Mouse (Mus musculus) T-helper 1 cell (primary cell): ENCODE measurements at regions not wholly inside any gene's neighbourhood (a gene's known extent, or its start where the extent isn't known, plus 50 kb on each side); places are given as distances from the start of the nearest gene placed in this dataset.

Experiments
- in situ Hi-C: fragments of 300-600 bp; cut with MboI, MseI; formaldehyde crosslinking; loops from one replicate; pipeline ENCODE4 v1.15.1; 2025; ENCODE audit warnings: high pct_unique_total_duplicates

DNA sequence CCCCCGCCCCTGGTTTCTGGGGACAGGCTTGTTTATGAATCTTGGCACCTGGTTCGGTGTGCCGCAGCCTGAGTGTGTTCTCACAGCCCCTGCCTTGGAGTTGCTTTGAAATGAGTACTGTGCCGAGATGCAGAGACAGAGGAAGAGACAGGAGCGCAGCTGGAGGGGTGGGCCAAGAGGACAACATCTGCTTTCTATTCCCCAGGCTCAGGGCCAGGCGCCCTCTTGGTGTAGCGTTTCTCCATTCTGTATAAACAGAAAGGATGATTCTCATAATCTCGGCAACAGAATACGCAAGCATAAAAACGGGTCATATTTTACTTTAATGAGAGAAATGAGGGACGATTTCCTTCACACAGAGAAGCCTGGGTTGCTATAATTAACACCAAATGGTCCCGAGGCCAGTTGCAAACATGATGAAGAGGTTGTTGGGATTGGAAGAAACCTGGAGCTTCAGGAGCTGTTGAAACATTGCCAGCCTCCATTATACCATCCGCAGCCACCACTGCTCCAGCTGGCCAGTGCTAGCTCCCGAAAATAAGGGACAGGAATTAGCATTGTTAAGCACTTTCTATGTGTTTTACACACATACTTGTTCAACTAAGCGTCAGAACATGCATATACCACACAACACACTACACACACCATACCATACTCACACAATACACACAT lies 236.4 kb downstream of the Gm12728 start:
- in situ Hi-C loops, result no loop called here

DNA sequence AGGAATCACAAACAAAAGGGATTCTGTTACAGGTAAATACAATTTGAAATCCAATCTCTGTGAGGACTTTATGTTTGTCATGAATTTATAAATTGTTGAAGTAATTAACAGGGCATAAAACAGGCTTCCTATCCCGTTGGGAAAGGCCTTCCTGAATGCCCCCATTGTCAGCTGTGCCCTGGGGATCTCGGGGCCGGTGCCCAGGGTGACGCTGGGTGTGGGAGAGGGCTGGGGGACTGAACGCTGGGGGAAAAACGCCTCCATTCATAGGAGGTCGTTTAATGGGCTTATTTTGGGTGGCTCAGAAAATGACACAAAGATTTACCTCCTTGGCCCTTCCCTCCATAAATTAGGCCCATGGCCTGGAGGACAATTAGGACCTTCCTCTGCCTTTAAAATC lies 250.7 kb downstream of the Gm12728 start:
- in situ Hi-C loops, result no loop called here

DNA sequence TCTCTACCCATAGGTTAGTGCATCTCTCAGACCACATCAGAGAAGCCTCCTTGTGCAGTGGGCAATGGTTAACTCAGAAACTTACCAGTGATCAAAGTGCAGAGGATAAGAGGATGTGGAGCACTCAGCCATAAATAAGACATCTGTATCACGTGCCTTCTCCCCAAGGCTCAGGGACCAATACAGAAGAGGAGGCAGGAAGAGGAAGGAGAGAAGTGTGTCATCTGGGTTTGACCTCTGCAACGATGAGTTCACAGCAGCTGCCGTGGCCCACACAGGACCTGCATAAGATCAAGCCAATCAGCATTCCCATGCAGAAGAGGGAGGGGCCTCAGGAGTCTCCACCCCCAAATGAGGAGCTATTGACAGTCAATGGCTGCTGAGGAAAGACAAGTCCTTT lies 252.8 kb downstream of the Gm12728 start:
- in situ Hi-C loops, result no loop called here

DNA sequence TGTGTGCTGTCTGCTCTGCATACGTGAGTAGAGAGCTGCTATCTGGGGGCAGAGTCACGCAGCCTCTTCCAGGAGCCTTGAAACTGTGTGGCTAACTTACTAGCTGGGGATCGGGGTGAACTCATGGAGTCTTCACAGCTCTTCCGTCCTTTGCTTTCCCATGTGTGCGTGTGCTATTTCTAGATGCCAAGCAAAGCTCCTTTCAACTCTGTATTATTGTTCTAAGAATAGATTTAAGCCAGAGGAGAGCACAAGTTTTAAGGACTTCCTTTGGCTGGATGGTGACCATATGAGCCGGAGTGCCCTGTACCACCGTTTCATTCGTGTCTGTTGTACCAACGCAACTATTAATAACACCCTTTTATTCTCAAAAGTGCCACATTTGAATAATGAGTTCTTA lies 254.0 kb downstream of the Gm12728 start:
- in situ Hi-C loops, result no loop called here

DNA sequence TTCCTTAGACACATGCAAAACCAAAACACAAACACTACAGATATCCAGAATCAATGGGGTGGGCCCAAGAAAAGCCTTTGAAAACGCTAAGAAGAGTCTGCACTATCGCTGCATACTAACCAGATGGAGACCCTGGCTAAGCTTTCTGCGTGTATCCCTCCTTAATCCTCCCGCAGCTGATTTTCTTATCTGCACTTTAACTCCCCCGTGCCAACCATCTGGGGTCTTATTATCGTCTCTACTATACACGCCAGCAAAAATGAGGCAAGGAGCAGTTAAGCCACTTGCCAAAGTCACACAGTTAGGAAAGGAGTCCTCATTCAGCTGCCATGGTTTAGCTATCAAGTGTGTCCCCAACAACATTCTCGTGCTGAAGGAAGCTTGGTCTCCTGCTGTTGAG lies 258.4 kb downstream of the Gm12728 start:
- in situ Hi-C loops, result no loop called here

DNA sequence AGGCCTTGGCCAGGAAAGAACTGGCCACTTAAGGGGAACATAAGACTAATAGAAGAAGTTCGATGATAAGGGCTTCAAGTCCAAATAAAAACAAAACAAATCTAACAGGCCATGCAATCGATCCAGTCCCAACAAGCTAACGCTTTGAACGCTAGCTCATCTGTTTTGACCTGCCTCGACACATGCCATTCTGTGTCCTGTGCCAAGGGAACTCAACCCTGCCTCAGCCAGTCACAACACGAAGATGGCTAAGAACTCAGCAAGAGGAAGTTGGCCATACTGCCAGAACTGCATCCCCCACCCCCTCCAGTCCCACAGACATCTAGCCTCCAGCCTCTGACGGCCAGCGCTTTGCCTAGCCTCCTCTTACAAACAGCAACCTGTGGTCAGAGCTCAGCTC lies 259.1 kb downstream of the Gm12728 start:
- in situ Hi-C loops, result no loop called here

DNA sequence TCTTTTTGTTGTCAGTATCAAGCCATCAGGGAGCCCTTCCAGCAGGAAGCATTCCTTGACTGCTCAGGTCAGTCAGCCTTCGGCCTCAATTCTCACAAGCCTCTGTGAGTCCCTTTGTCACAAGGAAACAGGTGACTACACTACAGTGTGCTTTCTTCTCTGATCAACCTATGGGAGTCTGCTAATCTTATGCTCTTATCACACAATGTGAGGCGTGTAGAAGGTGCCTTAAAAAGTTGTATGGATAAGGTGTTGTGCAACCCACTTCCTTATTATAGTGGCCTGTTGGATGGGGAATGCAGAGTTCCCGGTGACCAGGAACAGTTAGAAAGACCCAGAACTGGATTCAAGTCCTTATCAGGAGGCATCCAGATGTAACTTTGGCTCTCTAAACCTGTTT lies 260.2 kb downstream of the Gm12728 start:
- in situ Hi-C loops, result no loop called here

DNA sequence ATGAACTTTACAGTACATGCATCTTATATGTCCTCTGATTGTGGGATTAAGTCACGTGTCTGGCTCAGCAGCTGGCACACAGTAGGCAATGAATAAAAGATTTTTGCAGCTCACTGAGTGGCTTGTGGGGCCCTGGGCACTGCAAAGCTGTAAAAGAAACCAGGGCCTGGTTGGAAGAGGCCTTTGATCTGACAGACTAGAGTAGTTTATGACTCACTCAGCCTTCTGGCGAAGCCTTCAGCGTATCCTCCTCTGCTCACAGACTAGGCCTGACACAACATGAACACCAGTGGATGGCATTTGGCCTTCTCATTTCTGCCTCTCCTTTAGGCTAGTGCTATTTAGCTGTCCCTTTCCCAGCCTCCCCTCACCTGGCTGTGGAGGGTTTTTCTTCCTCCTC lies 260.6 kb downstream of the Gm12728 start:
- in situ Hi-C loops, result no loop called here

DNA sequence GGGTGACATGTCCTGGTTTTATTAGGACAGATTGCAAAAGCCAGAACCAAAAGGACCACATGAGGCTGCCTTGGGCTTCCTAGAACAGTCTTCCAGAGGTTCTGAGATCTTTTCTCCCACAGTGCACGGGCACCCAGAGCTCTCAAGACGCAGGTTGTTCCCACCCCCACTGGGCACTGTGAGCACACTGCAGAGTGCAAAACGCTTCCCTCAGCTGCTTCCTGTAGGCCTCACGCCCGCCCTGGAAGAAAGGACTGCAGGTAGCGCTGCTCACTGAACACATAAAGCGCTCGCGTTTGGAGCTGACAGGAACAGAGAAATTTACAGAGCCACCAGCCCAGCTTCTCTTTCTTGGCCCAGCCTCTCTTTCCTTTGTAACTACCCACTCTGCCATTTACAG lies 262.5 kb upstream of the Usp24 start:
- in situ Hi-C loops, result no loop called here

DNA sequence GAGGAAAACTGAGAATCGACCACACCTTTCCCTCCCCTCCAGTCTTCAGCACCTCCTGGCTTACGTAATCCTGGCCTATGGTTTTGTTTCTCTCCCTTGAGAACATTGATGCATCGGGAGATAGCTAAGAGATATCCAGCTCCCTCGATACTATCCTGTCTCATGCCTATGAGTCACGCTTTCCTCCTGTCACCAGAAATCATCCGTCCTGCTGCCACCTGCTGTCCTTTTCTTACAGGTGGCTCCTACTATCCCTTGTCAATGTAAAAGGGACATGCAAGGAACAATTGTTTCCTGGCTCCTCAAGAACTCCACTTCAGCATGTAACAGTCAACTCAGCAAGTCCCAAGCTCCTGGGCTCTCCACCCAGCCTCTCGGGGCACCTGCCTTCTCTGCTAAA lies 261.7 kb upstream of the Usp24 start:
- in situ Hi-C loops, result no loop called here

DNA sequence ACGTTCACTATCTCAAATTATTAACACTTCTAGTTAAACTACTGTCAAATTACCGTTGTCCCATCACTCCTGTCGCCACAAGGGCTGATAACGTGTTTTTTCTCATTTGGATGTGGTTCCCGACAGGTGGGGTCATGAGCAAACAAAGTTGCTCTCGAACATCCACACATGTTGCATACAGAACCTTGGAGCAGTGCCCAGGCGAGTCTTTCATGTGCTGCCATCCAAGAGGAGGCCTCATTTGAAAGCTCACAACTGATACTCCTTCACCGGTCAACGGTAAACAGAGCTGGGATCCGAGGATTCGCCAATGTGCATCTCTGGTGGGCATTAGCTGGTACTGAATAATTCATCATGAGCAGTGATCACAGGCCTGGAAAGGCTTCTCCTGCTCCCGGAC lies 253.4 kb upstream of the Usp24 start:
- in situ Hi-C loops, result no loop called here

DNA sequence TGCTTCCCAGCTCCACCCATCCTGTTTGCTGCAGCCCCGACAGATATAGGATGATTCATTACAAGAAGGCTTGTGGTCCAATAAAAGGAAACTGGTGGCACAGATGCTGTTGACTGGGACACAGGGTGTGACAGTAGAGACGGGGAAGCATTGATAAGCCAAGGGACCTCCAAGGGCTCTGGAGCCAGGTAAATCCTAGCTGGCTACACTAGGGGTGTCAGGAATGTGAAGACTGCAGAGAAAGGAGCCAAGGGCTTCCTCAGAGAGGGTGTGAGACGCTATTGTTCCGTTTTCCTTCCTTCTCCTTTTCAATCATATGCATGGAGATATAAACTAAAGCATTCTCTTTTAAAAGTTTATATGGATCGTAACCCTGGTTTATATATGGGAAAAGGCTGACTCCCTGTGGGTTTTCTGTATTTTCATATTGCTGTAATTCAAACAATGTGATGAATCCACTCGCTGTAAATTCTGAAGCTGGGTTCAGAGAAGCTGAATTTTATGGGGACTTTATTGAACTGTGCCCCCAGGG lies 252.1 kb upstream of the Usp24 start:
- in situ Hi-C loops, result no loop called here

DNA sequence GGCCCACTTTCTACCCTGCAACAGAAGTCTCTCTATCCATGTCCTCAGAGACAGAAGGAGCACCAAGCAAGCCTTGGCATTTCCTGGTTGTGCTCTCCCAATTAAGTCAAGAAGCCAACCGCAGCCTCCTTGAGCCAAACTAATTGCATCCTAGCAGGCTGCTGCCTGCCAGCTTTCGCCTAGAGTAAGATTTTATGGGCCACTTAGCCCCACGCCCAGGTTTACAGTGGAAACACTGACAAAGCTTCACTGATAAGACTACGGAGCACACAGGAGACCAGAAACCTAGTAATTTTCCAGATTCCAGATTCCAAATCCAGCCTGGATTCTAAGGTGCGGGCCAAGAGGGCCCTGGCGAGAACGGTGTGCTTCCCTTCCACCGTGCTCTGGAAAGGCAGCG lies 249.0 kb upstream of the Usp24 start:
- in situ Hi-C loops, result no loop called here

DNA sequence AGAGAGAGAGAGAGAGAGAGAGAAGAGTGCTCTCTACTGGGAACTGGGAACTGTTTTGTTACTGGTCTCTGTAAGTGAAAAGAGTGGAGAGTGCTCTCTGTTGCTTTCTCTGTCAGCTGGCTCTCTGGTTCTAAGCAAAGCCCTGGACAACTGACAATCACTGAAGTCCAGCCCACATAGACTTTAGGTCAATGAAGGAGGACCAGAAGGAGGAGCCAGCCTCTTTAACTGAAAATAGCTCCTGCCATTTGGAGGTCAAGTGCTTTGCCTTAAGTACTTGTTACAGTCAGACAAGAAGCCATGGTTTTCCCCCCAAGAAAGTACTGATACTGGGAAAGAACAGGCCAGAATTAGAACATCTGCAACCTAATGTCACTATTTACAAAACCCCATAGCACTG lies 232.5 kb upstream of the Usp24 start:
- in situ Hi-C loops, result no loop called here

DNA sequence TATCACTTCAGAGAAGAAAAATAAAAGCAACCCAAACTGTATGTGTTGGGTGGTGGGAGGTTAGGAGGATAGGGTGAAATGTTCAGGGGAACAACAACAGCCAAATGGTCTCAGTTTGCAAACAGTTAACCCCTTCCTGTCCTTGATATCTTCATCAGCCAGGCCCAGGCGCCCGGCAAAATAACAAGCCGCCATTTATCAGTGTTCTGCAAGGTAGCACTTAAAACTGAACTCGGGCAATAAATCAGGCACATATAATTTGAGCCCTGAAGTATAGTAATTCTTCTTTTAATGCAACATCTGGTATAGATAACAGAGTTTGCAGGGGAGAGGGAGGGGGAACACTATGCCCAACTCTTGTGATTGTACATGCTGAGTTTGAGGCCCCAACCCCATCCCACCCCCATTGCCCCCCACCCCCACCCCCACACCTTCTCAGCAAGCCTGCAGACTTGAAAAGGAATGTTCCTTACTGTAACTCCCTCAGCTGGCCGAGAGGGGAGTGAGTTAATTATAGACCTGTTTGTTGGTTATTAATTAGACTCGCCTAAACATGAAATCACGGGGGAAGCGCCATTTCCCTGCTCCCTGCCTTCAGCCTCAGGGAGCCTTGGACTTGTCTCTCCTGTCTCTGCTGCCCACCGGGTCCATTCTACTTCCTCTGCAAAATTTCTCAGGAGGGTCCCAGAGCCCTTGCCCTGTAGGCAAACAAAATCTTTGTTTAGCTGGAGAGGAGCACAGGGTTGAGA lies 223.9 kb upstream of the Usp24 start:
- in situ Hi-C loops, result loop anchor here (10.0 kb wide), 1 partner anchor 947 kb away; no protein-coding TSS in a partner anchor

DNA sequence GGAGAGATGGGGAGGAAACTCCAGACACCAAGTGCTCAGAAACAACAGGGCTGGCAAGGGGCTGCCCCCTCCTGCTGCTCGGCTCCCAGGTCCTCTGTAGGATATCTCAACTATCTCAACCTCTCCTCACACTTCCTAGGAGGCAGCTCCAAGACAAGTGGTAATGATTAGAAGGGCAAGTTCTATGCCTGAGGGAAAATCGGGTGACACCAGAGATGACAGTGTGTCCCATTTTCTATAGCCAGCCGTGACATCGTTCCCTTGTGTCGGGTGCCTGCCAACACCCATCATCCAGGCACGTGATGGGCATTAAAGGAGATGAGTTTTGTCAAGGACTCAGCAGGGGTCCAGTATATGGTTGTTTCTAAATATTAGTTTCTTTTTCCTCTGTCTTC lies 223.3 kb upstream of the Usp24 start:
- in situ Hi-C loops, result loop anchor here (10.0 kb wide), 1 partner anchor 948 kb away; no protein-coding TSS in a partner anchor

DNA sequence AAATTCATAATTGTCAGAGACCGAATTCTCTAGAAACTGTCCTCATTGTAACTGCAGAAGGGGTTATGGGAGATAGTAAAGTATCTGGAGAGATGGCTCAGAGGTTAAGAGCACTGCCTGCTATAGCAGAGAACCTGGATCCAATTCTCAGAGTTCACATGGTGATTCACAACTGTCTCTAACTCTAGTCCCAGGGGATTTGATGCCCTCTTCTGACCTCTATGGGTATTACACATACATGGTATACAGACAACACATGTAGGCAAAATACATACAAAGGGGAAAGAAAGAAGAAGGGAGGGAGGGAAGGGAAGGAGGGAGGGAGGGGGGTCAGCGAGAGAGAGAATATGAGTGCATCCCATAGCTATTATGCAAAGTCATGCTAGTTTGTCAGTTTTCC lies 222.8 kb upstream of the Usp24 start:
- in situ Hi-C loops, result loop anchor here (10.0 kb wide), 1 partner anchor 948 kb away; no protein-coding TSS in a partner anchor

DNA sequence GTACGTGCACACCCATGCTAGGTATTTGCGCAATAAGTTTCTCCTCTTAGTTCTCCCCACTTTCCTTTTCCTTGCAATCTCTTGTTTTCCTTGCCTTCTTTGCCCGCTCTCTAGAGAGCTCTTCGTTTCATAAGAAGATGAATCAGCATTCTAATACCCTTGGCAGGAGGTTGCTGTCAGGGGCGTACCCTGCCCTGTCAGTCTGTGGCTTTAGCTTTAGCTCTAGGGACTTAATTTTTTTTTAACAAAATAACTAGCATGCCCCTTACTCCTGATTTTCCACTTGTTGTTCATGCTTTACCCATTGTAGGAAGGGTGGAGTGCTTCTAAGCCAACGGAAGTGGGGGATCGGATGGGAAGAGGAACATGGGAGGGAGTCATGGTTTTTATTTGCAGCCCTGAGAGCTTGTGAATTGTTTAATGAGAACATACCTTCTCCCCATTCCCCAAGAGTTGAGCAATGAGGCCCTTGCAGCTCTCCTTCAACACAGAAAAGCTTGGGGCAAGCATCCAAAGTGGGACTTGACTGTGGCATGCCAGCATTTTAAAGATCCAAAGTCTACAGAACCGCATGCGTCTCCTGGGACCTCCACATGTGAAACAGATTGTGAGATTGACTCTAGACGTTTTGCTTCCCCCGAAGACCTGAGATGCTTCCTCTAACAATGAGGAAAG lies 221.0 kb upstream of the Usp24 start:
- in situ Hi-C loops, result loop anchor here (10.0 kb wide), 1 partner anchor 950 kb away; no protein-coding TSS in a partner anchor

DNA sequence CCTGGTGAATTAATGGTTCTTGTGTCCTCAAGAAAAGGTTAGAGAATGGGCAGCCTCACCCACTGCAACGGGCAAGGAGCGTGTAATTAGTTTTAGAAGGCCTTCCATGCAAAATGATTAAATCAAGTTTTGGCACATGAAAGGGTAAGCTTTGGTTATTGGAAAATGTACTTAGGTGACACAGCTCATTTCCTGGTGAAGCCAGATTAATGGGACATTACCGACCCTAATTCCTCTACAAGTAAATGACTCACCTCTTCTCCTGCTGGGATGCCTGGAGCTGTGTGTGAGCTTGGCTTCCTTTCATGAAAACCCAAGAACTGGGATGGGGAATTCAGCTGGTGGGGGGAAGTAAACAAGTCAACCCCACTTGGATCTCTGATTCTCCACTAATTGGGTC lies 219.9 kb upstream of the Usp24 start:
- in situ Hi-C loops, result loop anchor here (10.0 kb wide), 1 partner anchor 951 kb away; no protein-coding TSS in a partner anchor

DNA sequence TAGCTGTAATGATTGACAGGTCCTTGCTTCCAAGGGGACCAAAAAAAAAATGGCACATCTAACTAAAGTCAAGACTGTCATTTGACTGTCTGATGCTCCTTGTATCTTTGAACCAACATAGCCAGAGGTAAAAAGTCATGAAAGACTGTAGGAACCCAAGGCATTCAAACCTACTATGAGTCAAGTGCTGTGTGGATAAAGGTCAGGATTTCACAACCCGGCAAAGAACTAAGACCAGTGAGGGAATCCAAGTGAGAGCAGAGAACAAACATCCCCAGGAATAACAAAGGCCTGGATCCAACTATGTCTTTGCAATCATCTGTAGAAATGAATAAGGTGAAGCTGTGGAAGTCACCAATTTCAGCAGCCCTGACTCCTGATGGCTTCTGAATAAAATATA lies 218.2 kb upstream of the Usp24 start:
- in situ Hi-C loops, result loop anchor here (10.0 kb wide), 1 partner anchor 953 kb away; no protein-coding TSS in a partner anchor

DNA sequence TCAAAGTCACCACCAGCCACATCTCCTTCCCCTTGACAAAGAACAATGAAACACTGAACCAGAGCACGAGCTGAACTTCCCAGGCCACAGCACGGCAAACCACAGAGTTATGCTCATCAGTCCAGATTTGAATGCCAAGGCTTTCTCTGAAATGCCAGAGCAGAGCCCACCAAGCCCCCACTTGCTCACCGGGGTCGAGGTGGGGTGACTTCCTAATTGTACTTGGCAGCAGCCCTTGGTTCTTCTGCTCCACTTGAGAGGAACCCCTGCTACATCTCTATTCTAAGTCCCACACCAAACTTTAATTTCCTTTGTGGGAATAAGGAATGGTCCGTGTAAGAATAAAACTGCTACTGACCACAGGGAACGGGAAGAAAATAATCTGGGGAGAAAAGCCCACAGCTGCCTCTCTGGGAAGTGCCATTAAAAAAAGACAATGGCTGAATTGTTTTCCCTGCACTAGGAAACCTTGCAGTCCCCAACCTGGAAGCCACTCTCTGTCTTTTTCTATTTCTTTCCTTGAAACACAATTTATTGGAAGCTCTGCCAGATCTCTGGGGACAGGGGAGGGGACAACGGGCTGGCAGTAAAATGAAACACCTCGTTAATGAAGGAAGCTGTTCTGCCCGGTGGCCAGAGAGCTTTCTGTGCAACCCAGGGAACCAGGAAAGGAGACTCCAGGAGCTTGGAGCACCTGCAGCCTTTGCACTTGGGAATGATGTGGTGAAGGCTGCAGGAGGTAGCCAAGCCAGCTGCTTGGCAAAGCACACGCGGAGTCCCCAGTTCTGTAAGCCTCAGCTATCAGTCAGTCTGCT lies 215.6 kb upstream of the Usp24 start:
- in situ Hi-C loops, result no loop called here
